Mouse (Mus musculus) mesoderm, embryonic 11.5 days (tissue): ENCODE data around the gene Umad1.

Experiments used
- DNase-seq: peaks from one replicate; pipeline ENCODE4 v3.0.0-alpha.2; 2012; ENCODE audit warnings: low read depth, low spot score

The Umad1 gene

DNA sequence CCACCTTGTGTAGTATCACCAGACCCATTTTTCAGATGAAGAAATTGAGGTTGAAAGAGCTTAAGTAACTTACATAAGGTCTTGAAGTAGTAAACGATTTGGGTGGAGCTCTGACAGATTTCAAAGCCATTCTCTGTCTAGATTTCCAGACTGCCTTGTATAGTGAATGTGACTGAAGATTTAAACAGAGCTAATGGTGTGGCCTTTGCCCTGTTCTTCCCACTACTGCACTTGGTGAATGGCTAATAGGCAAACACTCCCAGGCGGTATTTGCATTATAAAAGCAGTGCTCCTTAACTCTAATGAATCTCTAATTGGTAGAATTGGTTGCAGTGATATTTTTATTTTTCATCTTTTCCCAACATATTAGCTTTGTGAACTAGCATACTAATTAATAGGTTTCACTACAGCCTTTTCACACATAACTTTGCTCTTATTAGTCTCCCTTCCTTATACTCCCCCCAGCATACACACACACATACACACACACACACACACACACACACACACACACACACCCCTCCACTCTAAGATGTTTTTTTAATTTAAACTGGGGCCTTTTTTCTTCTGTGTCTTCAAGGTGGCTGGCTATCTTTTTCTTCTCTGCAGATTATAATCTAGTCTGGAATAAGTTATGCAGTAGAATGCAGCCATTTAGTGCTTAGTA lies 109.2 kb downstream of the Umad1 start:
- no peak for DNase-seq

DNA sequence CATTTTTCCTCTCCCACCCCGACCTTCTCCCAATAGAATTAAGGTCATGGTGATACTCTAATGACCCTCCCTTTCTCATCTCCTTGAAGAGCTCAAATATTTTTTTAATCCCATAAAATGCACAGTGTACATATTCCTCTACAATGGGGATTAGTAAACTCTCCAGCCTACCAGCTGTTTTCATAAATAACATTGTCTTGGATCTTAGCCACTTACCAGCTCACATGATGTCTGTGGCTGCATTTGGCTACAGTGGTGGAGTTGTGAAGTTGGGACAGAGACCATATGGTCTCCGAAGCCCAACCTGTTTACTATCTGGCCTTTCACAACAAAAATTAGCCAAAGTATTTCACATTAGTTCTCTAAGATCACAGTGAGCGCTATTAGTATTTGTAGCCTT lies 111.5 kb downstream of the Umad1 start:
- no peak for DNase-seq

DNA sequence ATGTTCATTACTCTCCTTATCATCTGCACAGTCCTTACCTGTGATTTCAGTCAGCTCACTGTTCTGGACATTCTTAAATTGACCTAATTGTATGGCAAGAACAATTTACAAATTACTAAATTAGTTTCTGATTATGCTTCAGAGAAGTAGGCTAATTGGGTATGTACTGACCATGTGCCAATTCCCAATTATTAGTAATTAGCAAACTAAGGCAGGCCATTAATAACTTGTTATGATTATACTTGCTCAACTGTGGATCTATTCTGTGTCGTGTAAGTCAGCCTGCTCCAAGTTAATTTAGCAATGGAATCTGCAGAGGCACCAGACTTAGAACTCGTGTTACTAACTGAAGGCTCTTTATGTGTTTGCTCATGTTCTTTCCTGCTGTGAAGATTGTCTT lies 114.0 kb downstream of the Umad1 start:
- no peak for DNase-seq

DNA sequence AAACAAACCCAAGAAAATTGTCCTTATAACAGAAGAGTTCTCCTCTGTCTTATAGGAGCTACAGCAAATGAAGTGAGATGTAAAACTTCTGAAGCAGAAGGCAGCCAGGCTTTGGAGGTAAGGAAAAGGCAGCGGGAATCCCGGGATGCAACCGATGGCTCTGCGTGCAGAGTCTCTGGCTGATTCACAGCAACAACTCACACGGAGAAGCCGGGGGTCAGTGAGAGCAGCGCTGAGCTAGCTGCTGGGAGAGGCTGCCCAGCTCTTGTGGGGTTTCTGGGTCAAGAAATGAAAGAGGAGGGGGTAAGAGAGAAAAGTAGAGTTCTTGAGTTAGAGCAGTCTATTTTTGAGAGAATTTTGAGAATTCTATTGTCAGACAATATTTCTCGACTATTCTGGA lies 114.8 kb downstream of the Umad1 start:
- no peak for DNase-seq

DNA sequence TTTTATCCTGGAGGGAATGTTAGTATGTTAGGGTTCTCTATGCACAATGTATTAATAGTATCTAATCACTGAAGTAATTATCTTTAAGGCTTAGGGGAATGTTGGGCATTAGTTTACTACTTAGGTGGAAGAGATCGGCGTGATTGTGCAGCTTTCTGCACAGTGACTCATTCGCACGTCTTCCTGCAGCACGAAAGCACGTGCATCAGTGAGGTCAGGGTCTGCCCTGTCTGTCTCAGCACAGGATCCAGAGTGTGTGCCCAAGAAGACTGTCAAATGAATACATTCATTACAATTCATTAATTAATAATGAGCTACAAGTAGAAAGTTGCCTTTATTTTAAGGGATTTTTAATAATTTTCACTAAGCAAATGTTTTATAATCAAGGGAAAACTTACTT lies 115.2 kb downstream of the Umad1 start:
- DNase-seq = no peak

DNA sequence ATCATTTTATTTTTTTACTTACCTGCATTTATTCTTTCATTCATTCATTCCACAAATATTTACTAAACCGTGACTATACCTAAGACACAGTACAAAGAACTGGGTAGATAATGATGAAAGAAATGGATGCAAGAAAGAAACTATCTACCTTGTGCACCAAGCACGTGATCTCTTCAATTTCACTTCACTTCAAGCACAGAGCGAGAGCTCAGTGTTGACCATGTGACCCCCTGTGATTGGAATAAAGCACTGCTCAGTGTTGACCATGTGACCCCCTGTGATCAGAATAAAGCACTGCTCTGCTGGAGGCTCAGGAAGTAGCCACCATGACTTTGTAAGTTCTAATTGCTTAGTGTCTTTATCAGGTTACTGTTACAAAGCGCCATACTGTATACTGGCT lies 115.6 kb downstream of the Umad1 start:
- DNase-seq = no peak

DNA sequence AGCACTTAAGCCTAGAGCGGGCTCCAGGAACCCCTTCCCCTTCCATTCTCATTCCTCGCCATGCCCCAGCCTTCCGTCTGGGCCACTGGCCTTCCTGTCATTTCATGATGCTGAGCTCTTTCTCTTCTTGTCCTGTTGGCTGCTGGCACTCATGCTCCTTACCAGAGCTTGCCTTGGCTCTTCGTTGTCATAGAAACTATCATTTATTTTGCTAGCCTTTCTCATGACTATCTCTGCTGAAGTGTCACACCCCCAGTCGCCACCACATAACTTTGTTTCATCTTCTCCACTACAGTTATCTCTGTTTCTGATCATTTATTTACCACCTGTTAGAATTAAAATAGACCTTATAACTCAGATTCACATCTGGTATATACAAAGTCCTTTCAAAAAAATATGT lies 117.3 kb downstream of the Umad1 start:
- no peak for DNase-seq

DNA sequence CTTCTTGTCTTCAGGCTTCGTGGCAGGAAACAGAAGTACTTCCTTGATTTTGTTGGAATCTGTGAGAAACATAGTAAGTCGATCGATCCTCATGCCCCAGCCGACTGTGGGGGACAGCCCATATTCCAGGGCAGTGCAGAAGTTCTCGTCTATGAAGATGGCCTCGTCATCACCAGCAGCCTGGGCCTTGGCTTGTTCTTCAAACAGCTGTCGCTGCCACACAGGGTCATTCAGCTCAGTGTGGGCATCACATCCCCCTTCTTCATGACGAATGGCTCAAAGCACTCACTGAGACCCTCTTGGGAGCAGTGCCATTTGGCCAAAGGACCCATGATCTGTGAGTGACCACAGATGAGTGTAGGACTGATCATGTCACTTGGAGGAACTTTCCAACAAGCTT lies 118.6 kb downstream of the Umad1 start:
- no peak for DNase-seq

DNA sequence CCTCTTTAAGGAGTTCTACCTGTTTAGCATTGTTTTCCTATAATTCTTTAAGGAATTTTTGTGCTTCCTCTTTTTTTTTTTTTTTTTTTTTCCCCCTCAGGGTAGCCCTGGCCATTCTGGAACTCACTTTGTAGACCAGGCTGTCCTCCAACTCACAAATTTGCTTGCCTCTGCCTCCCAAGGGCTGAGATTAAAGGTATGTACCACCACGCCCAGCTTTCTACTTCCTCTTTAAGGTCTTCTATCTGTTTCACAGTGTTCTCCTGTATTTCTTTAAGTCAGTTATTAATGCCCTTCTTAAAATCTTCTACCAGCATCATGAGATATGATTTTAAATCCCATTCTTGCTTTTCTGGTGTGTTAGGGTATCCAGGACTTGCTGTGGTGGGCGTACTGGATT lies 130.2 kb downstream of the Umad1 start:
- no peak for DNase-seq

DNA sequence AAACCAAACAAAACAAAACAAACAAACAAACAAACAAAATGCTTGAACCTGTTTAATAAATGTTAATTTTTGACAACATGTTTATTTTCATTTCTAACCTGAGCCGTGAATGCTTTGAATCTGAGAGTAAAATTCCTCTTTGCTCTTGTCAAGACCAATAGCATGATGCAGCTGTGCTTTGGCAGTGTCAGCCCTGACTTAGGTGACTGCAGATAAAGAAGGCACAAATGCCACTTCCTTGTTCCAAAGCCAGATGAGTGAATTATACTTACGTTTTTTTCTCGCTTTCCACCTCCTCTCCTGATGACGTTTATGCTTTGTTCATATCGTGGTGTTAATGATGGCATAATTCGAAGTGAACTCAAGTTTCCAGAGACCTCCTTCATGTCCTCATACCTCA lies 131.2 kb downstream of the Umad1 start:
- DNase-seq = no peak

DNA sequence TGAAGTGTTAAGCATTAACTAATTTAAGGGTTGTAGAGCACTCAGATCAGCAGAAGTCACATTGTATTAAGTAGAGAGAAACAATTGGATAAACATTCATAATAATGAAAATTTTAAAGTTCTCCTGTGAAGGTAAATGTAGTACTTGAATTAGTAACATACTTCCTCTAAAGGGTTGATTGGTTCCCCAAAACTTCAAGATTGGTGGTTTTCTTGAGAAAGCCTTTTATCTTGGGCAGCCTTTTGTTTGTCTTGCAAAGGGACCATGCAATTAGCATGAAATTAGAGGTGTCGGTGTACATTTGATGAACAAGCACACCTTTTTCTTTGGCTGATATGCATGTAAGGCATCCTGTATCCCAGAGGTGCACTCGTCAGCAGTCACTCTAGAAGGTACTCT lies 131.8 kb downstream of the Umad1 start:
- no peak for DNase-seq

DNA sequence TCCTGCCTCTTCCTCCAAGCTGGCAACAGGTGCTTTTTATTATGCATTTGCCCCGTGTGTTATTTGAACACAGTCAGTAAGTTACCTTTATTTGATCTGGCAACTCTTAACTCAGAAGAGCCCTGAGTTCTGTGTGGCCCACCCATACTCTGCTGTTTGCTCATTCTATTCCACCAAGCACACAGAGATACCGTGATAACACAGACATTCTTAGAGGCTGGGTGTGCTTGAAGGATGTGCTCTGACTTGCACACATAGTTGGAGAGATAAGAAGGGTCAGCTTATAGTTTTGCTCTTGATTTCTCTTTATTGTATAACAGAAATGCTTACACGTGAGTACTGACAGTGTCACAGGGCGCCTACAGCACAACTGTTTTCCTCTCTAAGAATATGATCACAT lies 133.9 kb downstream of the Umad1 start:
- DNase-seq = no peak

DNA sequence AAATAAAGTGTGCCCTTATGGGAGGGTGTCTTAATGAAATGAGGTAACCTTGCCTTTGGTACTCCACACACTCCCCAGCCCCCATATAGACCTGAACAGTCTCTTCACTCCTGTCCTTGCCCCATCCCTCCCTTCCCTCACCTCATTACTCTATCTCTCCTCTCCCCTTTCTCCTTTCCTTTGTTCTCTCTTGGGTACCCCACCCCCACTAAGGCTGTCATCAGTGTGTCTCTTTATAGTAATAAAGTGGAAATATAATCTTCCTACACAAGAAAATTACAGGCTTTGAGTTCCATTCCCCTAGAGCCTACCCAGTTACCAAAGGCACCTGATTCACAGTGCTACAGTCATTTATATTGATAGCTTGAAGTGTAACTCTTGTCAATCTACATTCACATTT lies 135.0 kb downstream of the Umad1 start:
- no peak for DNase-seq

DNA sequence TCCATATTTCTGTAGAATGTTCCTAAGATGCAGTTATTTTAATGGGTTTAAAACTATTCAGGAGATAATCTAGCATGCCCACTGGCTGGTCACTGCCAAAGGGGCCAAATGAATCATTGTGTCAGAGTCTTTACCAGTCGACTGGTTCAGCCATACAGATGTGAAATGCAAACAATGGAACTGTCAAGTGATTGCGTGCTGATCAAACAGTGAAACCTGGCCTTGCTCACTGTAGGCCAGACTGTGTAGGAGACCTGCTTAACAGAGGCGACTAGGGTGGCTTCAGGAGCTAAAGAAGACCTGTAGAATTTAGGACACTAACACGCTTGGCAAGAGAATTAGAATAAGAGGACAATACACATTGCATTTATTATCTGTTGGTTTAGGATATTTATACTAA lies 136.0 kb downstream of the Umad1 start:
- DNase-seq = peak; percentile 35

DNA sequence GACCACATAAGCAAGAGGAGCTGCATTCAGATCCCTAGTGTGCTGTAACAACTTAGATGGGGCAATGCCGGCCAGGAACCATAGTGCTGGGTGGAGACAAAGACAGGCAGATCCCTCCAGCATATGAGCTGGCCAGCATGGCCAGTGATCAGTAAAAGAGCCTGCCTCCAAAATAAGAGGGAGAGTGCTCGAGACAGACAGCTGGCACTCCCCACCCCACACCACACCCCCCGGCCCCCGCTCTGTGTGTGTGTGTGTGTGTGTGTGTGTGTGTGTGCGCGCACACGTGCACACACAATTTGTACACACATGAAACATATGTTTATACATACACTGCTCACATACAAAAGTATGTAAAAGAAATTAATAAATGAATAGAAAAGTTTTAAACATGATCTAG lies 138.2 kb downstream of the Umad1 start:
- DNase-seq = no peak

DNA sequence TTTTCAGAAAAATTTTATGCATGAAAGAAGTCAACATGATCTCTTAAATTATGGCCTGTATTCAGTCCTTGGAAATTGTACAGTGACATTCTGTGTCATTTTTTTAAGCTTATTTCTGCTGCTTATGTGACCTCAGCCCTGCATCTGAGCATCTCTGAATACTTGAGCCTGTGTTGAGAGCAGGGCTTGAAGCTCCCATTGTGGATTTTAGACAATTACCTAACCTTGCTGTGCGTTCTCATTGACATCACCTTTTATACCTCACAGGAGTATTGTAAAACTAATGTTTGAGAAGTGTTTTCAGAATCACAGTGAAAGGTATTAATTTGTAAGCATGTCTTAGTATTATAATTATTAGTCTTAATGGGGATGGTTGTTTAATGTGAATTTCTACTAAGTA lies 140.6 kb downstream of the Umad1 start:
- DNase-seq = no peak

DNA sequence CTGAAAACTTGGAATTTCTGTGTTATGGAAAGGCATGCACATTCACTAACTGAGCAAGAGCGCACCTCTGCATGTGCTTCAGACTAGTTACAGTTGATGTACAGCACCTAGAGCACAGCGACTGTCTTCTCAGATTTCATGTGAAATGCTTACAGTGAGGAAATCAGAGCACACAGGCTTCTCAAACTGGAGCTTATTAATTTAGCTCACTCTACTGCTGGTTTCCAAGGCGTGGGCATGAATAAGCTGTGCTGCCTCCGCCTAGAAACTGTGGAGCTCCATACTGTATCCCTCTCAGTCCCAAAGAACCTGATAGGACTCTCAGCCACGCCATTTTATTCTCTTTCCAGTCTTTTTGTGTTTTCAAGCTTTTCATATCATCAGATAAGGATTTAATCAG lies 144.0 kb downstream of the Umad1 start:
- DNase-seq = no peak

DNA sequence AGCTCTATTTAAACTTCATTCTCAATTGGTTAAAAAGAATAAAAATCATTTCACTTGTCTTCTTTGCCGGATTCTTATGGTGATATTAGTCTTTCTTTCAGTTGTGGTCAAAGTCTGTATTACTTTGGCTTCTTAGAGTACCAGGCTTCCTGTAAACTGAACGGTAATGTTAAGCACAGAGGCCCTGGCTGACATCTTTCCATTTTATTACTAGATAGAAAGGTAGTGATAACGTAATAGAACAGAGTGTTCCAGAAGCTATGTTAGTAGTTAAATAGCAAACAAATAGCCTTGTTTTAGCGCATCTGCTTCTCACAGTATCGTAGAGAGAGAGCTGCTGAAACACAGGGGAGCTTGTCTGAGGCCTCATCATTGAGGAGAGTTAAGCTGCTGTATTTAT lies 146.8 kb downstream of the Umad1 start:
- DNase-seq = no peak

DNA sequence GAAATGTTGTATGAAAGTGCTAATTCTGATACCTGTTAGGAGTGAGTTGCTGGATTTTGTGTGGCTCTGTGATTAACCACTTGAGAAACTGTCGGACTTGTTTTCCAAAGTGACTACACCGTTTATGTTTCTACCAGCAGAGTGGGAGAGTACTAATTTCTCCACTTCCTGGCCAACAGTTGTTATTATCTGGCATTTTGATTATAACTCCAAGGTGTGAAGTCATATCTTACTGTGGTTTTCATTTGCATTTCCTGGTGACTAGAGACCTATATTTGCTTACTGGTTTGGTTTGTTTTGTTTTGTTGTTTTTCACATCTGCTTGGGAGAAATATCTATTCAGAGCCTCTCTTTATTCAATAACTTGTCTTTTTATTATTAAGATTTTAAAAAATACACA lies 149.2 kb downstream of the Umad1 start:
- DNase-seq = no peak

DNA sequence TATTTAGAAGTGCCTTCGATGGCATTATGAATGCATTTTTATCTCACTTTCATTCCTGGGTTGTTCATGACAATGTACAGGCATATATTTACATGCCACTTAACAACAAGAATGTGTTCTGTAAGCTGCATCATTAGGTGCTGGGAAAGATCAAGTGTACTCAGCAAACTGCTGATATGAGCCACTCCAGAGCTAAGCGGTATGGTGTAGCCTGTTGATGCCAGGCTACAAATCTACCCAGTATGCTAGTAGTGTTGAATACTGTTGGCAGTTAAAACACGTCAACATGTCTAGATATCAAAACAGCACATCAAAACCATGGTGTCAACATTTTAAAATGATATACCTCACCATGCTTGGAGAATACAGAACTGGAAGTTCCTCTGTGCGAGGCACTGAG lies 150.8 kb downstream of the Umad1 start:
- DNase-seq = no peak

DNA sequence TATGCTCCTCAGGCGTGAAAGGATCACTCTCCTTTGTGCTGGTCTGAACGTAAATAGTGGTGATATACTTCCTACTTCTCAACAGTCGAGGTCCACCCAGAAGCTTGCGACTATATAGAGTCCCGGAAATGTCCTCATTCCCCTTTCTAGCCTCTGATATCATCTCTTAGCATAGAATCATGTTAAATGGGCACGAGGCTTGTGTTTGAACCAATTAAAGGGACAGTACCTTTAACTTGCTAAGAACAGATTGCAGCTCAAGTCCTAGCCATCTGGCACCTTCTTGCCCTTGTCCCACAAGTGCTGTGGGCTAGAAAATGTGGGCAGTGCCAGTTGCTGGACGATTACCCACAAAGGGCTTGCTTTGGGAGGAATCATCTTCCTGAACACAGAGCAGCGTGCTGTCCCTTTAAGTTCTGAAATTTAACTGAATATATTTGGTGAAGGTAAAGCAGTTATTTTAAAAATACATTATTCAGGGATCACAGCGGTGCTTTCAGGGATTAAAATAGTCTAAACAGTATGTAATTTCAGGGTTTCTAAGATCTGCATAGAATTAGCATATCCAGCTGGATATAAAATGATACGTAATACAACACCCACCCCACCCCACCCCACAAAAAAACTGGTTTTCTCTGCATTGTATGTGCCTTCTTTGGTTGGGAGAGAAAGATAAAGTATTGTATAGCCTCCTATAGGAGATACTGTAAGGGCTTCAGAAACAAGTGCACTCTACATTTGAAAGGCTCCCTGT lies 153.9 kb downstream of the Umad1 start:
- no peak for DNase-seq

DNA sequence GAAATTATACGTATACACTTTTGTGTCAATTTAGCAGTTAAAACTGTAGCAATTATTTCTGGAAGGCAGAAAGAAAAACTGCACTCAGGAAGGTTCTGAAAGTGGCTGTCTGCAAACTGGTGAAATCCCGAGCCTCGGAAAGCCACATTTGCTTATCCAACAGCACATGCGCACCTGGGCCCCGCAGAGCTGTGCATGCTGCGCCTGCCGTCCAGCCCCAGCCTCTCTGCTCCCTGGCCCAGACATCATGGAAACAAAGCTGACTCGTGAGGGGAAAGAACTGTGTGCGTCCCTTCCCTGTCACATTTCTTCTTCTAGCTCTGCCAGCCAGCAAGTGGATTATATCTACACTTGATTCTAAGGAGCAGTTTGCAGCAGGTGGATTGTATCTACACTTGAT lies 154.9 kb downstream of the Umad1 start:
- no peak for DNase-seq

DNA sequence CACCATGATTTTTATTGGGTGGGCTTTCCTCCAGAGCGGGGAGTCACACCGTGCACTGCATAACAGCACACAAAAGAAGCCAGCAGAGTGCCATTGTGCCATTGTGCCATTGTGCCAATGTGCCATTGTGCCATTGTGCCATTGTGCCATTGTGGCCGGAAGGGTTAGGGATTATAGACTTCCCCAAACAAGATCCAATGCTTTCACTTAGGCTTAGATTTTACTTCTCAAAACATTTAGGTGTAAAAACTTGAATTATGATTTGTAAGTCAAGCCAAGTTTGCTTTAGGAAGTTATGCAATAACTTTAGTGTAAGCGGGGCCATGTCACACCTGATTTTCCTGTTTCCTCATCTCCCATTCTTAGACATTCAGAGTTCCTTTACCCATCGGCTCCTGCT lies 156.7 kb downstream of the Umad1 start:
- no peak for DNase-seq
